Mouse (Mus musculus) bone marrow, adult 2 months (tissue): ENCODE measurements around the gene 4933430I17Rik. TPM values are rescaled to one million over a fixed set of nuclear protein-coding genes. Genes with fewer than 3 reads are reported as not detected.
A peak's percentile ranks its signal among the peaks of the same experiment; 100 is the strongest.
"Not testable (repeated sequence)": the region's sequence is repeated elsewhere in the genome, so short reads cannot be mapped to it uniquely, and the experiment has no call there.

Experiments
- H3K27ac ChIP-seq: fragments of 200-500 bp; 2 replicates; pipeline ENCODE4 v1.5.1; 2012; ENCODE audit warnings: low read depth, mild to moderate bottlenecking, control low read depth, inconsistent platforms, low read length; ENCODE audit not compliant: control insufficient read depth, poor library complexity, insufficient read depth
- H3K4me1 ChIP-seq: fragments of 200-500 bp; 2 replicates; pipeline ENCODE4 v1.6.1; 2011; ENCODE audit warnings: low read length; ENCODE audit not compliant: control insufficient read depth, insufficient read depth
- H3K4me3 ChIP-seq: fragments of 200-500 bp; replicated peaks from 2 replicates; pipeline ENCODE3; 2011; ENCODE audit warnings: mild to moderate bottlenecking, low read depth, low read length, control low read depth; ENCODE audit not compliant: control insufficient read depth
- CTCF ChIP-seq: fragments of 200-500 bp; IDR thresholded peaks from 2 replicates; pipeline ENCODE4 v1.5.1; 2011; ENCODE audit warnings: low read length, control low read depth; ENCODE audit not compliant: control insufficient read depth, insufficient read depth
- POLR2A ChIP-seq: fragments of 200-500 bp; IDR thresholded peaks from 2 replicates; pipeline ENCODE4 v1.6.1; 2011; ENCODE audit warnings: low read depth, mild to moderate bottlenecking, control low read depth, low read length, borderline replicate concordance; ENCODE audit not compliant: control insufficient read depth
- WGBS: fragments of 180-500 bp; shearing (Covaris S2); methylation state at CpG from one replicate; pipeline ENCODE4 v1.1.7; 2018; 5-methylcytosine and 5-hydroxymethylcytosine counted together
- polyA plus RNA-seq: library from polyadenylated mRNA; stranded (reverse); fragments of >200 nt; gene quantifications from 2 replicates; pipeline ENCODE4 v1.2.4, GENCODE M21; 2011; ENCODE audit warnings: low replicate concordance; ENCODE audit not compliant: missing spikeins, insufficient read depth, insufficient read length

The 4933430I17Rik gene
- not detected in 2 replicates for polyA plus RNA-seq

DNA sequence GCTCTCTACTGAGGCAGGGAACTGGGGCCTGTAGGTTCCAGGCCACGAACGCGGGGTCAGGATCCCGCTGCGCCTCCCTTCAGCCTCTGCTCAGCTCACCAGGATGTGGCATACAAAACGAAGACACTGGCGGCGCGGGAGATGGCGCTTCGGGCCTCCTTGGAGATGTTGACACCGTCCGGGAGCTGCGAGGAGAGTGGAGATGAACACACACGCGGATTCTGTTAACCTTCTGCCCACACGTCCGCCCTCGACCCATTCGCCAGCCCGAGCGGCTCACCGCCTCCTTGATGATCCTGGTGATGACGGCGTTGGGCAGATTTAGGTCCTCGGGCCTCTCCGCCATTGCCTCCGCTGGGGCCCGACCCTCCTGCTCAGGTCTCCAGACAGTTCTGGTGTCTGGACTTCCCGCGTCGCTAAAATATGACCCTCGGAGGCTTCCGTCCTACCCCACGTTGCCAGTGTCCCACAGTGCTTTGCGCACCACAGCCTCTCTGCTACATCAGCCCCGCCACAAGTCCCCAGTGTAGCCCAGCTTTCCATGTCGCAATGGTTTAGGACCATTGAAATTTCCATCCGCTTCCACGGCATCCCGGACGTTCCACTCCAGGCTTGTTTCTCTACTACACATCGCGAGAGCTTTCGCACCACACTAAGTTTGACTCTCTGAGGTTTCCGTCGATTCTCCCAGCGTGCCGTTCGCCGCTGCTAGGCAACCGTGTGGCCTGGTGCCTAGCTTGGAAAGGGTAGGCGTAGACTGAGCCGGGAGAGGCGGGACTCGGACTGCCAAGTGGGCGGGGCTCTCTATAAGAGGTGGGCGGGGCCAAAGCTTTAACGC lies at the start of gene 4933430I17Rik, which contains the start of gene Pole3:
4933430I17Rik (plus strand) TSS at position 719 of the 838 bp plus-strand sequence.
Pole3 (minus strand) TSS at position 418 of the 838 bp plus-strand sequence.
- Histone ChIP-seq H3K4me1 (no peaks in the 10 kb centered on the region; the same call in 1 of the 2 replicates), H3K4me3 (peak within 1 kb of the TSS; percentile 81), H3K27ac (peak within 1 kb of the TSS; percentile 48)
- peak; percentile 36; the same call in 1 of the 2 replicates for TF ChIP-seq POLR2A
- TF ChIP-seq CTCF = no peak
- WGBS = under 1% methylated on average over 59 of the region's 59 CpGs

DNA sequence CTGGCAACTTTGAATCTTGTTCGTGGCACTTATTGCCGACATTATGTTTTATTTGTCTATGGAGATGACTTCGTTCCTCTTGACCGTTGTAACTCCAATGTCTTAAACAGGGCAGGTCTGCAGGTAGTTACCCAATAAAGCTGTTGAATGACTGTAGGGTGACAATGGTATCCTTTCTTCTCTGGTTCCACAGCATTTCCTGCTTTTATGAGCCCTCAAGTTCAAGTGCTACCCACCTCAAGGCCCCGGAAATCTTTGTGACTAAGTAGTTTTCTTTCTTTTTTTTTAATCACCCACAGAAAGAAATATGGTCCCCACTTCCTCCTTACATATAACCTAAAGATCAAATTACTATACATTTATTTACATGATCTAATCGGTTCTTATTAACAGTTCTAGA lies 49.4 kb upstream of the 4933430I17Rik start:
- Histone ChIP-seq H3K4me3 (no peak overlapping the region), H3K27ac (no peak overlapping the region), H3K4me1 (no peaks in the 10 kb centered on the region; the same call in 1 of the 2 replicates)
- WGBS = 60% methylated on average over 6 of the region's 6 CpGs
- TF ChIP-seq CTCF = no peak

DNA sequence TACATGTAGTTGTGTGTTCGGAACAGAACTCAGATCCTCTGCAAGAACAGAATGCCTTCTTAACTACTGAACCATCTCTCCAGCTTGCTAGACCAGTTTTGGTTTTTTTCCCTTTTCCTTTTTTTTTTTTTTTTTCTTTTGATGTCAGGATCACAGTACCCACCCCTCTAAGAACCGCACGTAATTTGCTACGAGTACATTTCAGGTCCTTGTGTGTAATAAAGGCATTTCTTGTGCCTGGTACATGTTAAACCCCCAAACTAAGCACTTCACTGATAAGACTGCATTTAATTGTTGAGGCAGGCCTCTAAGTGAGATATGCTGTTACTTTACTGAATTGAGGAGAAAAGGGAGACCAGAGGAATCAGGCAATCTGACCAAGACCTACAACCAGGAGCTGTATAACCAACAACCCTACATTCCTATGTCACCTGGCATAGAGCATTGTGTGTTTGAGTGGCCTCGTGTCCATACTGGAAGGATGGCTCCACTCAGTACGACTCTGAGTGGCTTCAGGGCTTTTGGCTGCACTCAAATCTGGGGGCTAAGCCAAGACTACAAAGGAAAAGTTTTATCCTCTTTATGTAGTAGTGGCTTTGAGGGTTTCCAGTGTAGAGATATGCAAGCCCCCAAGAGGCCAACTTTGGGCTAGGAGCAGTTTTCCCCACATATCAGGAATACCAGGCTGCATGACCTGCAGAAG lies 47.5 kb upstream of the 4933430I17Rik start:
- no peak overlapping the region for H3K4me3 ChIP-seq
- no peak overlapping the region for H3K27ac ChIP-seq
- 84% methylated on average over 6 of the region's 6 CpGs for WGBS
- no peak for TF ChIP-seq CTCF
- TF ChIP-seq POLR2A = no peak
- no peaks in the 10 kb centered on the region; the same call in 1 of the 2 replicates for H3K4me1 ChIP-seq

DNA sequence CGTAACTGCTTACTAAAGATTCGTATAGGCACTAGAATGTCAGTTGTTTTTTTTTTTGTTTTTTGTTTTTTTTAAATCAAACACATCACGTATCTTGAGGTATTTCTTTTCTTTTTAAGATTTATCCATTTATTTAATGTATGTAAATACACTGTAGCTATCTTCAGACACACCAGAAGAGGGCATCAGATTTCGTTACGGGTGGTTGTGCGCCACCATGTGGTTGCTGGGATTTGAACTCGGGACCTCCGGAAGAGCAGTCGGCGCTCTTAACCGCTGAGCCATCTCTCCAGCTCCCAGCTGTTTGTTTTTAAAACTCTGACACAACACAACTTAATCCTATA lies 45.6 kb upstream of the 4933430I17Rik start:
- WGBS = 10% methylated on average over 11 of the region's 11 CpGs
- not testable (repeated sequence) for H3K4me1 ChIP-seq, H3K27ac ChIP-seq
- 0 out of 2 replicates have a peak, but pooled peaks have one; percentile 6 for TF ChIP-seq CTCF
- peak overlapping the region; percentile 21 for H3K4me3 ChIP-seq

DNA sequence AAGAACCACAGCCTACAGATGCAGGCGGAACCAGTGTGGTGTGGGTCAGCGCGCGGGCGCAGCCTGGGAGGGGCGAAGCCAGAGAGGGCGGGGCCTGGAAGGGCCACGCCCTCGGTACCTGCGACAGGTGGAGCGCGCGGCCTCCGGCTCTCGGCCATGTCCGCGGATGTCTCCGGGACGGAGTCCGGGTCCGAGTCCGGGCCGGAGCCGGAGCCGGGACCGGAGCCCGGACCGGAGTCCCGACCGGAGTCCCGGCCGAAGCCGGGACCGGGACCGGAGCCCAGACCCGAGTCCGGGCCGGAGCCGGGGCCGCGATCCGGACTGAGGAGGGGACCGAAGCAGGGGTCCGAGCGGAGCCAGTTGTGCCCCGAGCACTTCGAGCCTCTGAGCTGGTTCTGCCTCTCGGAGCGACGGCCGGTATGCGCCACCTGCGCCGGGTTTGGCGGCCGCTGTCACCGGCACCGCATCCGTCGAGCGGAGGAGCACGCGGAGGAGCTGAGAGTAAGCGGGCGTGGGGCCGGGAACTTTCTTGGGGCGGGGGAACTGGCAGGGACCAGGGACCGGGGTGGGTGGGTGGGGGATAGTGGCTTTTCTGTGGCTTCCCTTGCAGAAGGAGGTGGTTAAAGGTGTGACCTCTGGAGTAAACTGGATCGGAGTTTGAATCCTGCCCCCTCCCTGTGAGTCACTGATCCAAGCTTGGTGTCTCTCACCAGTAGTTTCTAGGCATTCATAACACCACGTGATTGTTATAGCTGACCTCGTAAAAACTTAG lies 45.0 kb upstream of the 4933430I17Rik start, which contains the start of gene Bspry:
Bspry (plus strand) TSS at position 117 of the 772 bp plus-strand sequence.
- WGBS = 1% methylated on average over 71 of the region's 71 CpGs
- Histone ChIP-seq H3K4me3 (peak within 1 kb of the TSS; percentile 21), H3K27ac (peak within 1 kb of the TSS; percentile 36; the same call in 1 of the 2 replicates), H3K4me1 (peaks cover 1% of the 10 kb centered on the region; the same call in 1 of the 2 replicates)
- no peak for TF ChIP-seq POLR2A
- TF ChIP-seq CTCF = no peak

DNA sequence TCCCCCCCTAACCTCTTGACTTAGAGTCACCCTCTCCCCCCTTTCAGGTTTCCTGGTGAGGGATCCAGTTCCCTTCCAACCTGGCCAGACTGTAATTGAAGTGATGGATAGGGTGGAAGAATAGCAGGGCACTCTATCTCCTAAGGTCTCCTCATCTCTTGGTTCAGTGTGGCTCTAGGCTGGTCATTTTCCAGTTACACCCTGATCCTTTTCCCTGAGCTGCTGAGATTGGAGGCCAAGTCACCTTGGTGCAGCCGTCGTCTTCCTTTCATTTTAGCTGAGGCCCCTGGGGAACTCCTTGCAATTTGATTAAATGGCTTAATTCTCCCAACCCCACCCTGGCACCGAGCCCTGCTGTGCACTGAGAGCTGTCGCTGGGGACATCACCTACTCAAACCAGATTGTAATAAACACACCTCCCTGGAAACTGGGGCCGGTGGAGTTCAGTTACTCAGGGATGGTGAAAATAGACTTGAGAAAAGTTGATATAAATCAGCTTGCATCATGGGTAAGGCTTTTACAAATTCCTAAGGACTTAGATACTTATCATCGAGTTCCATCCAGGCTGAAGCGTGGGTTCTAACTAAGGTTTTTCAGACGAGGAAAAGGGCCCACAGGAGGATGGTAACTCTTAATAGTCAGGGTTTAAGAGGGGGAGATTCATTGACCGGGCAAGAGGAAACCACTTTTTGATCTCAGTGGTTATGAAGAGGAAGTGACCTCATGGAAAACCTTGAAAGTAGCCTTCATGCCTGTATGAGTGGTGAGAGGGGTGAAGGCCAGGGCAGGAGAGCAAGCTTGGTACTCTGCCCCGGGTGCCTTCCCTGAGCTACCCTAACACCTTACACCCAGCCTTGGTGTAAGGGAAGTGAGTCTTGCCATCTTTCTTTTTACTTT lies 44.2 kb upstream of the 4933430I17Rik start:
- Histone ChIP-seq H3K4me1 (0 out of 2 replicates have a peak, but pooled peaks cover 1% of the 10 kb centered on the region), H3K27ac (0 out of 2 replicates have a peak overlapping the region, but pooled peaks have one; percentile 30), H3K4me3 (no peak overlapping the region)
- 4% methylated on average over 10 of the region's 10 CpGs for WGBS
- TF ChIP-seq POLR2A (no peak), CTCF (no peak)

DNA sequence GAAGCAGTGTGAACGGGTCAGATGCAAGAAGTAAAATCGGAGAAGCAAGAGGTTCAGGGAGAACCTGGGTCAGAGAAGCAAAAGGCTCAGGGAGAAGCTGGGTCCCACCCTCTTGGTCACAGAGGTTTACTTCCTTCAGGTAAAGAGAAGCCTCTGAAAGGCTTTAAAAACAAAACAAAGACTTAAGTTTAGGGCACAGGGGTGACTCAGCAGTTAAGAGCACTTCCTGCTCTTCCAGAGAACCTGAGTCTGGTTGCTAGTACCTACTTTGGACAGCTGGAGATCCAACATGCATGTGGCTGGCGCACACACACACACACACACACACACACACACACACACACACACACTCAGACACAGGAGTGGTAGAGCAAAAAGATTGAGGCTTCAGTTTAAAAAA lies 40.2 kb upstream of the 4933430I17Rik start:
- H3K4me1 ChIP-seq = peaks cover 1% of the 10 kb centered on the region; the same call in 1 of the 2 replicates
- no peak overlapping the region for H3K4me3 ChIP-seq
- H3K27ac ChIP-seq = no peak overlapping the region
- WGBS = 28% methylated on average over 3 of the region's 3 CpGs
- no peak for TF ChIP-seq POLR2A
- TF ChIP-seq CTCF = no peak
